Mouse (Mus musculus) kidney, embryonic 16.5 days (tissue): ENCODE results near the gene Tas2r103. TPM values are rescaled to one million over a fixed set of nuclear protein-coding genes. Genes with fewer than 3 reads are reported as not detected.

Experiments
- ATAC-seq: fragments of 200-750 bp; cut with Nextera tagmentation; 2 replicates; pipeline ENCODE4 v1.8.0; 2017; ENCODE audit warnings: moderate TSS enrichment; ENCODE audit not compliant: low FRiP score, low TSS enrichment
- H3K27ac ChIP-seq: fragments of 300-500 bp; sonication (generic); 2 replicates; pipeline ENCODE4 v1.5.1; 2014; ENCODE audit warnings: low read length
- H3K27me3 ChIP-seq: fragments of 300-500 bp; sonication (generic); 2 replicates; pipeline ENCODE4 v1.6.1; 2014; ENCODE audit warnings: low read length, control low read depth, mixed read lengths; ENCODE audit not compliant: insufficient read depth
- H3K36me3 ChIP-seq: fragments of 300-500 bp; sonication (generic); 2 replicates; pipeline ENCODE4 v1.6.1; 2014; ENCODE audit warnings: low read length, control low read depth, mixed read lengths; ENCODE audit not compliant: insufficient read depth
- H3K4me1 ChIP-seq: fragments of 300-500 bp; sonication (generic); 2 replicates; pipeline ENCODE4 v1.6.1; 2014; ENCODE audit warnings: low read length, control low read depth, mixed read lengths; ENCODE audit not compliant: insufficient read depth
- H3K4me2 ChIP-seq: fragments of 300-500 bp; sonication (generic); replicated peaks from 2 replicates; pipeline ENCODE4 v1.6.1; 2014; ENCODE audit warnings: low read depth, low read length
- H3K4me3 ChIP-seq: fragments of 300-500 bp; sonication (generic); 2 replicates; pipeline ENCODE4 v1.5.1; 2014; ENCODE audit warnings: mild to moderate bottlenecking, low read length
- H3K9ac ChIP-seq: fragments of 300-500 bp; sonication (generic); replicated peaks from 2 replicates; pipeline ENCODE4 v1.6.1; 2014; ENCODE audit warnings: low read length
- H3K9me3 ChIP-seq: fragments of 300-500 bp; sonication (generic); 2 replicates; pipeline ENCODE4 v1.6.1; 2016; ENCODE audit warnings: low read length, control low read depth
- WGBS: fragments of 180-500 bp; shearing (Covaris S2); extraction: QIAGEN DNeasy Blood & Tissue Kit; methylation state at CpG from one replicate; pipeline ENCODE4 v1.1.7; 2014; 5-methylcytosine and 5-hydroxymethylcytosine counted together
- polyA plus RNA-seq: library from polyadenylated mRNA; unstranded; fragments of >200 nt; fragmentation: Nextera tagmentation; extraction: Ambion mirVana; gene quantifications from 2 replicates; pipeline ENCODE4 v1.2.1, GENCODE M21; 2015

Tas2r103 gene
- polyA plus RNA-seq = not detected in 2 replicates

DNA sequence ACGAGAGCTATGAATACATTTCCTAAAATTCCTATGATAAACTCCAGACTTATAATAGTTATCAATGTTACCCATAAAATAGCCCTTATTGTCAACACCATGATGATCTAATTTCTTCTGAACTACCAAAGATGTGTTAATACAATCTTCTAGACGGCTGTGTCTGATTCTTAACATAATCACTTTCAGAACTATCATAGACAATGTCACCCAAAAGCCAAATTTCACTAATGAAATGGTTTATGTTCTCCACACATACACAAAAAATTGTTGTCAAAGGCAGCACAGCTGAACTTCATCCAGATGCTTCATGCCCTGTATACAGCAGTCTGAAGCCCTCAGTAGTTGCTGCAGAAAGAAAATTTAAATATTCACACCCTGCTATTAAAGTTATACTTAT lies at the start of gene Tas2r103:
TSS of gene Tas2r103 (minus strand) at position 101 of the 400 bp plus-strand sequence.
- 75% methylated on average over 2 of the region's 2 CpGs for WGBS
- Histone ChIP-seq H3K4me3 (no peak within 1 kb of the TSS), H3K27me3 (no peaks in the 10 kb centered on the region), H3K4me1 (no peaks in the 10 kb centered on the region), H3K9me3 (no peaks in the 10 kb centered on the region), H3K9ac (no peak within 1 kb of the TSS), H3K4me2 (no peak within 1 kb of the TSS), H3K27ac (no peak within 1 kb of the TSS), H3K36me3 (no peaks in the 10 kb centered on the region)
- no peak for ATAC-seq

- Histone ChIP-seq H3K36me3 (no peaks in the 10 kb centered on the region), H3K4me3 (no peak within 1 kb of the TSS), H3K27ac (no peak within 1 kb of the TSS), H3K9me3 (no peaks in the 10 kb centered on the region), H3K27me3 (no peaks in the 10 kb centered on the region), H3K4me1 (no peaks in the 10 kb centered on the region), H3K9ac (no peak within 1 kb of the TSS), H3K4me2 (no peak within 1 kb of the TSS)
- ATAC-seq = no peak
Measured at GRCm38 (mm10) chr6:133055716-133056115, 18.8 kb upstream of the Tas2r103 start, which contains the start of gene Tas2r140. Gene Tas2r140, minus strand, starts transcription at chr6:133055816.

Other genes starting within 250 kb of the Tas2r103 start
- not detected in 2 replicates for gene Tas2r117, start 234.3 kb downstream of the Tas2r103 start, polyA plus RNA-seq
- not detected in 2 replicates for gene Tas2r123, start 190.0 kb downstream of the Tas2r103 start, polyA plus RNA-seq
- not detected in 2 replicates for gene Tas2r116, start 181.7 kb downstream of the Tas2r103 start, polyA plus RNA-seq
- not detected in 2 replicates for gene Tas2r110, start 169.1 kb downstream of the Tas2r103 start, polyA plus RNA-seq
- gene Tas2r113, start 144.1 kb downstream of the Tas2r103 start, polyA plus RNA-seq = not detected in 2 replicates
- not detected in 2 replicates for gene Tas2r125, start 127.5 kb downstream of the Tas2r103 start, polyA plus RNA-seq
- not detected in 2 replicates for gene Tas2r129, start 86.0 kb downstream of the Tas2r103 start, polyA plus RNA-seq
- gene Tas2r131, start 79.2 kb downstream of the Tas2r103 start, polyA plus RNA-seq = not detected in 2 replicates
- not detected in 2 replicates for gene Tas2r109, start 56.1 kb downstream of the Tas2r103 start, polyA plus RNA-seq
- gene Tas2r140, start 18.7 kb upstream of the Tas2r103 start, polyA plus RNA-seq = not detected in 2 replicates
- 67.6 and 80.7 TPM in 2 replicates for gene Smim10l1, start 67.8 kb upstream of the Tas2r103 start, polyA plus RNA-seq